Mouse (Mus musculus): ENCODE measurements around the gene Ptprg. TPM values are rescaled to one million over a fixed set of nuclear protein-coding genes. Genes with fewer than 3 reads are reported as not detected.

Gene Ptprg
- polyA plus RNA-seq, 1 experiment from 2014 or later, result 48.1 TPM

GRCm38 (mm10) chr14:11554306-11555041 lies 1.1 kb downstream of the Ptprg start:
- Histone ChIP-seq H3K27me3 (no peaks in the 10 kb centered on the region), H3K27ac (replicated peaks) (peak overlapping the region; percentile 95), H3K4me1 (replicated peaks) (peaks cover 31% of the 10 kb centered on the region), H3K4me3 (peak overlapping the region; percentile 66), H3K4me2 (peak overlapping the region; percentile 84), H3K36me3 (no peaks in the 10 kb centered on the region), H3K9ac (peak overlapping the region; percentile 92), H3K9me3 (no peaks in the 10 kb centered on the region)
- ATAC-seq (ENCODE audit: low FRiP score, low read depth), result peak; percentile 46
- under 1% methylated on average over 46 of the region's 46 CpGs for WGBS

- Histone ChIP-seq H3K27ac (replicated peaks) (peak overlapping the region; percentile 95), H3K36me3 (no peaks in the 10 kb centered on the region), H3K4me3 (peak overlapping the region; percentile 66), H3K9ac (peak overlapping the region; percentile 92), H3K4me1 (replicated peaks) (peaks cover 34% of the 10 kb centered on the region), H3K27me3 (no peaks in the 10 kb centered on the region), H3K4me2 (peak overlapping the region; percentile 84), H3K9me3 (no peaks in the 10 kb centered on the region)
- 1% methylated on average over 17 of the region's 17 CpGs for WGBS
- peak; percentile 24; the same call in 1 of the 2 replicates for ATAC-seq (ENCODE audit: low FRiP score, low read depth)
These were observed 1.7 kb downstream of the Ptprg start for GRCm38 (mm10) chr14:11555061-11555501.

DNA sequence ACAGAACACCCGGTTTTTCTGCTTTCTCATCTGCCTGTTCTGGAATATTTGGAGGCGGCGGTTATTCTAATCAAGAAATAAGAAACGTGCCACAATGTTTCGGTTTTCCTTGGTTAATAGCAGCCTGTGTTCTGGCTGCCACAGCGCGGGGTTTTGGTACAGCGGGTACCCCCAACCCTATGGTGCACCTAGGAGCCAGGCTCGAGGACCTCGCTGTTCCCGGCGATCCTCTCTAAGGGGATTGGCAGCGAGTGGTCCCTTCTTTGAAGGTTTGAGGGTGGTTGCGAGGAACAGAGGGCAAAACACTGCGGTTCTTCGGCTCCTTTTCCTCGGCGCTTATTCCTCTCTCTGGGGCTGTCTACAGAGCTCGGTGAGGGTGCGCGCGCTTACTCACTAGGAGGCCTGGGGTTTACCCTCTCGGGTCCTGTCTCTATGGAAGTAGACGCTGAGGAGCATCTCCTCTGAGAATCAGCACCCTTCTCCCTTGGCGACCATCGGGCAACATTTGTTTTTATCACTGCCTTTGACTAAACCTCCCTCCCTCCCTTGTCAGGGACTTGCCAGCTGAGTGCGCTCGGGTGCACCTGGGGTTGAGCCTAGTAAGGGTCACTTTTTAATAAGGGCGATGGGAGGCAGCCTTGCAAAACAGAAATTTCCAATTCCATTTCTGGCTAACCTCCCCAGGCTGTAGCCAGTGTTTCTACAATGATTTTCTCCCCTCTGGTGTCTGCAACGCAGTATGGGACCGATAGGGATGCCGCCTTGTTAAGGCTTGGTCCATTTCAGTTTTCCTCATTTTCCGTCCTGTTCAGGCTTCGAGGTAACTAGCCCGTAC lies 2.4 kb downstream of the Ptprg start:
- Histone ChIP-seq H3K4me3 (peak overlapping the region; percentile 66), H3K27me3 (no peaks in the 10 kb centered on the region), H3K4me1 (replicated peaks) (peaks cover 34% of the 10 kb centered on the region), H3K4me2 (peak overlapping the region; percentile 84), H3K9me3 (no peaks in the 10 kb centered on the region), H3K27ac (replicated peaks) (peak overlapping the region; percentile 95), H3K36me3 (no peaks in the 10 kb centered on the region), H3K9ac (peak overlapping the region; percentile 92)
- ATAC-seq (ENCODE audit: low FRiP score, low read depth), result no peak
- WGBS, result under 1% methylated on average over 35 of the region's 35 CpGs

GRCm38 (mm10) chr14:11556356-11557130 lies 3.2 kb downstream of the Ptprg start:
- no peaks in the 10 kb centered on the region for H3K36me3 ChIP-seq
- no peaks in the 10 kb centered on the region for H3K27me3 ChIP-seq
- no peaks in the 10 kb centered on the region for H3K9me3 ChIP-seq
- peak overlapping the region; percentile 84 for H3K4me2 ChIP-seq
- peak overlapping the region; percentile 92 for H3K9ac ChIP-seq
- WGBS, result 3% methylated on average over 26 of the region's 26 CpGs
- peak; percentile 7; the same call in 1 of the 2 replicates for ATAC-seq (ENCODE audit: low FRiP score, low read depth)
- peak overlapping the region; percentile 66 for H3K4me3 ChIP-seq
- peaks cover 34% of the 10 kb centered on the region for H3K4me1 ChIP-seq (replicated peaks)
- peak overlapping the region; percentile 95 for H3K27ac ChIP-seq (replicated peaks)

GRCm38 (mm10) chr14:11558496-11558895 lies 5.2 kb downstream of the Ptprg start:
- H3K36me3 ChIP-seq, result no peaks in the 10 kb centered on the region
- no peak for ATAC-seq (ENCODE audit: low FRiP score, low read depth)
- H3K9ac ChIP-seq, result no peak overlapping the region
- no peak overlapping the region for H3K4me2 ChIP-seq
- no peak overlapping the region for H3K27ac ChIP-seq (replicated peaks)
- peaks cover 22% of the 10 kb centered on the region for H3K4me1 ChIP-seq (replicated peaks)
- H3K9me3 ChIP-seq, result no peaks in the 10 kb centered on the region
- no peaks in the 10 kb centered on the region for H3K27me3 ChIP-seq
- no peak overlapping the region for H3K4me3 ChIP-seq

GRCm38 (mm10) chr14:11560641-11561232 lies 7.4 kb downstream of the Ptprg start:
- no peak overlapping the region for H3K27ac ChIP-seq (replicated peaks)
- no peaks in the 10 kb centered on the region for H3K27me3 ChIP-seq
- no peak overlapping the region for H3K4me3 ChIP-seq
- H3K4me1 ChIP-seq (replicated peaks), result peaks cover 22% of the 10 kb centered on the region
- no peaks in the 10 kb centered on the region for H3K36me3 ChIP-seq
- no peaks in the 10 kb centered on the region for H3K9me3 ChIP-seq
- 67% methylated on average over 8 of the region's 8 CpGs for WGBS
- H3K4me2 ChIP-seq, result no peak overlapping the region
- ATAC-seq (ENCODE audit: low FRiP score, low read depth), result no peak
- H3K9ac ChIP-seq, result no peak overlapping the region

DNA sequence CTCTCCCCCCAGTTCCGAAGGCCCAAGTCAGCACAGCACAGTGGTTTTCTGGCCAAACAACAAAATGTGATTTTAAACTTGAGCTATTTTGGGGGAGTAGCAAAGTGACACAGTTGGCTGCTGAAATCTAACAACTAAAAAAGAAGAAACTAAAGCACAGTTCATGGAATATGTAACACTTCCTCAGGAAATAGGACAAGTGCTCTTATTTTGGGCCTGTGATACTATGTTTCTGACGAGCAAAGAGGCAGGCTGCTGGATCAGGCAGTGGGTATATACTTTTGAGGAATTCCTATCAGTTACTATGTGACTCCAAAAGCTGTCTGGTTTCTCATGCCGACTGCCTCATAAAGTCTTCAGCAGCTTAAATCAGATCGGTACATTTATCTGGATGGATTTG lies 8.1 kb downstream of the Ptprg start:
- Histone ChIP-seq H3K4me1 (replicated peaks) (peaks cover 22% of the 10 kb centered on the region), H3K27me3 (no peaks in the 10 kb centered on the region), H3K4me3 (no peak overlapping the region), H3K4me2 (no peak overlapping the region), H3K36me3 (no peaks in the 10 kb centered on the region), H3K9ac (no peak overlapping the region), H3K27ac (replicated peaks) (no peak overlapping the region), H3K9me3 (no peaks in the 10 kb centered on the region)
- 85% methylated on average over 4 of the region's 4 CpGs for WGBS
- no peak for ATAC-seq (ENCODE audit: low FRiP score, low read depth)

GRCm38 (mm10) chr14:11562870-11563269 lies 9.5 kb downstream of the Ptprg start:
- ATAC-seq (ENCODE audit: low FRiP score, low read depth), result no peak
- Histone ChIP-seq H3K27ac (replicated peaks) (no peak overlapping the region), H3K4me3 (no peak overlapping the region), H3K4me2 (no peak overlapping the region), H3K9ac (no peak overlapping the region), H3K27me3 (no peaks in the 10 kb centered on the region), H3K9me3 (no peaks in the 10 kb centered on the region), H3K36me3 (no peaks in the 10 kb centered on the region), H3K4me1 (replicated peaks) (peaks cover 9% of the 10 kb centered on the region; the same call in 1 of the 2 replicates)
- 96% methylated on average over 2 of the region's 2 CpGs for WGBS

DNA sequence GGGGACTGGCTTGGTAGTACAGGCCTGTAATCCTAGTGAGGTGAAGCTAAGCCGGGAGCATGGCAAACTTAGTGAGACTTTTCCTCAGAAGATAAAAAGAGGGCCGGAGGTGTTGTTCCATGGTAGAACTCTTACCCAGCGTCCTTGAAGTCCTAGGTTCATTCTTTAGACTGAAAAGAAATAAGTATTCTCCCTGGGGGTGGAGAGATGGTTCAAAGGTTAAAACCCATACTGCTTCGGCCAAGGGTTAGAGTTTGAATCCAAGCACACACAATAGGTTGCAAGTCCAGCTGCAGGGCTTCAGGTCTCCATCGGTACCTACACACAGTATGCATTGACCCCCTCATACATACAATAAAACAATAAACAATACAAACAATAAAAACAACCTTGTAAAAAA lies 10.3 kb downstream of the Ptprg start:
- no peak for ATAC-seq (ENCODE audit: low FRiP score, low read depth)

GRCm38 (mm10) chr14:11564456-11564855 lies 11.1 kb downstream of the Ptprg start:
- no peak overlapping the region for H3K4me3 ChIP-seq
- H3K36me3 ChIP-seq, result no peaks in the 10 kb centered on the region
- 91% methylated on average over 3 of the region's 3 CpGs for WGBS
- no peaks in the 10 kb centered on the region for H3K27me3 ChIP-seq
- H3K4me1 ChIP-seq (replicated peaks), result 0 out of 2 replicates have a peak, but pooled peaks cover 3% of the 10 kb centered on the region
- no peak for ATAC-seq (ENCODE audit: low FRiP score, low read depth)
- no peaks in the 10 kb centered on the region; the same call in 1 of the 2 replicates for H3K9me3 ChIP-seq
- H3K4me2 ChIP-seq, result no peak overlapping the region
- H3K27ac ChIP-seq (replicated peaks), result no peak overlapping the region
- no peak overlapping the region for H3K9ac ChIP-seq

More for the DNA sequence above, 10.3 kb downstream of the Ptprg start:
- Histone ChIP-seq H3K27ac (replicated peaks) (no peak overlapping the region), H3K27me3 (no peaks in the 10 kb centered on the region), H3K9me3 (no peaks in the 10 kb centered on the region; the same call in 1 of the 2 replicates), H3K4me3 (no peak overlapping the region), H3K36me3 (no peaks in the 10 kb centered on the region), H3K9ac (no peak overlapping the region), H3K4me1 (replicated peaks) (0 out of 2 replicates have a peak, but pooled peaks cover 3% of the 10 kb centered on the region), H3K4me2 (no peak overlapping the region)
- 89% methylated on average over 5 of the region's 5 CpGs for WGBS

- 100% methylated on average over 3 of the region's 3 CpGs for WGBS
- Histone ChIP-seq H3K9ac (no peak overlapping the region), H3K4me1 (replicated peaks) (no peaks in the 10 kb centered on the region), H3K36me3 (no peaks in the 10 kb centered on the region), H3K9me3 (no peaks in the 10 kb centered on the region; the same call in 1 of the 2 replicates), H3K27me3 (no peaks in the 10 kb centered on the region), H3K27ac (replicated peaks) (no peak overlapping the region), H3K4me2 (no peak overlapping the region), H3K4me3 (no peak overlapping the region)
- ATAC-seq (ENCODE audit: low FRiP score, low read depth), result no peak
These were observed 12.0 kb downstream of the Ptprg start for GRCm38 (mm10) chr14:11565283-11565682.
